Mouse (Mus musculus): ENCODE data around the gene Plgrkt. TPM values are rescaled to one million over a fixed set of nuclear protein-coding genes. Genes with fewer than 3 reads are reported as not detected.

Gene Plgrkt
- total and polyA plus RNA-seq, 3 experiments, result 22.9 to 29.9 (median 28.1) TPM

- no peak overlapping the region for H3K9ac ChIP-seq (ENCODE audit: low read depth, low read length)
- no peaks in the 10 kb centered on the region for H3K36me3 ChIP-seq (ENCODE audit: control insufficient read depth, insufficient read depth, low read length)
- DNase-seq, result no peak
- no peak overlapping the region for H3K4me3 ChIP-seq
- H3K79me2 ChIP-seq (replicated peaks; ENCODE audit: control insufficient read depth, insufficient read depth, low read length), result no peaks in the 10 kb centered on the region
- no peak overlapping the region for H3K27ac ChIP-seq
- H3K4me1 ChIP-seq (ENCODE audit: control insufficient read depth, insufficient read depth, low read length), result no peaks in the 10 kb centered on the region
- no peak for TF ChIP-seq CTCF (IDR thresholded peaks at IDR 0.05)
- TF ChIP-seq POLR2A (IDR thresholded peaks at IDR 0.05; ENCODE audit: insufficient read depth, low read depth, low read length), result no peak
- TF ChIP-seq EP300 (IDR thresholded peaks at IDR 0.05; ENCODE audit: insufficient read depth, low read depth, low read length), result no peak
- intact Hi-C loops (cut with DNase I), result no loop called here
- no peaks in the 10 kb centered on the region for H3K27me3 ChIP-seq (ENCODE audit: control insufficient read depth, insufficient read depth, low read length)
- 93% methylated on average over 13 of the region's 13 CpGs for WGBS
Measured at GRCm38 (mm10) chr19:29300919-29301318, 66.3 kb downstream of the Plgrkt start.

Other genes with a start within 250 kb of the Plgrkt start
- gene Jak2, start 115.6 kb downstream of the Plgrkt start, total RNA-seq (2021), result 10 to 100 TPM; 17.8 to 19.5 TPM
- gene Jak2, start 115.6 kb downstream of the Plgrkt start, polyA plus RNA-seq (2012; rRNA removed), result 4.3 and 9.1 TPM in 2 replicates
- under 1 TPM in 1 of 2 experiments, not detected in 1; 0.73 TPM for gene Insl6, start 42.0 kb downstream of the Plgrkt start, total RNA-seq (2021)
- gene Insl6, start 42.0 kb downstream of the Plgrkt start, polyA plus RNA-seq (2012; rRNA removed), result 0.26 and 0.39 TPM in 2 replicates
- gene Rln1, start 32.7 kb downstream of the Plgrkt start, total RNA-seq (2021), result not detected
- gene Rln1, start 32.7 kb downstream of the Plgrkt start, polyA plus RNA-seq (2012; rRNA removed), result not detected in 2 replicates
- 1 to 10 TPM; 1.8 to 5.4 TPM for gene Cd274, start 65 bp upstream of the Plgrkt start, total RNA-seq (2021)
- gene Cd274, start 65 bp upstream of the Plgrkt start, polyA plus RNA-seq (2012; rRNA removed), result 4.3 and 5.2 TPM in 2 replicates
- not detected for gene Pdcd1lg2, start 43.5 kb upstream of the Plgrkt start, total RNA-seq (2021)
- gene Pdcd1lg2, start 43.5 kb upstream of the Plgrkt start, polyA plus RNA-seq (2012; rRNA removed), result 0.14 TPM in 1 of 2 replicates, not detected in the other
- gene Ric1, start 154.9 kb upstream of the Plgrkt start, total RNA-seq (2021), result 10 to 100 TPM; 16.9 to 20.6 TPM
- gene Ric1, start 154.9 kb upstream of the Plgrkt start, polyA plus RNA-seq (2012; rRNA removed), result 9.2 and 15.0 TPM in 2 replicates